Mouse (Mus musculus): ENCODE measurements at regions not wholly inside any gene's neighbourhood (a gene's known extent, or its start where the extent isn't known, plus 50 kb on each side); places are given as distances from the start of the nearest gene placed in this dataset.

- Histone ChIP-seq H3K27me3 (ENCODE audit: control insufficient read depth, insufficient read depth, low read length) (no peaks in the 10 kb centered on the region), H3K9me3 (replicated peaks; ENCODE audit: control insufficient read depth, low read length) (no peaks in the 10 kb centered on the region), H3K4me1 (ENCODE audit: control insufficient read depth, insufficient read depth, low read length) (no peaks in the 10 kb centered on the region), H3K27ac (replicated peaks; ENCODE audit: low read depth, low read length) (no peak overlapping the region), H3K9ac (replicated peaks; ENCODE audit: low read length) (no peak overlapping the region), H3K4me3 (ENCODE audit: low read depth, low read length) (no peak overlapping the region), H3K36me3 (replicated peaks; ENCODE audit: control insufficient read depth, insufficient read depth, low read depth, low read length) (no peaks in the 10 kb centered on the region), H3K4me2 (ENCODE audit: low read depth, low read length) (no peak overlapping the region)
- DNase-seq (ENCODE audit: low spot score) (no peak), ATAC-seq (replicated peaks; ENCODE audit: insufficient number of reproducible peaks, low FRiP score, low TSS enrichment, low read depth) (no peak)
- WGBS = 90% methylated on average over 3 of the region's 3 CpGs
These were observed 298.6 kb upstream of the Nrp1 start for GRCm38 (mm10) chr8:128059817-128060216.

GRCm38 (mm10) chr8:128064211-128064610 lies 294.2 kb upstream of the Nrp1 start:
- no peaks in the 10 kb centered on the region for H3K36me3 ChIP-seq (replicated peaks; ENCODE audit: control insufficient read depth, insufficient read depth, low read depth, low read length)
- H3K4me2 ChIP-seq (ENCODE audit: low read depth, low read length) = no peak overlapping the region
- H3K27me3 ChIP-seq (ENCODE audit: control insufficient read depth, insufficient read depth, low read length) = no peaks in the 10 kb centered on the region
- H3K9me3 ChIP-seq (replicated peaks; ENCODE audit: control insufficient read depth, low read length) = no peaks in the 10 kb centered on the region
- ATAC-seq (replicated peaks; ENCODE audit: insufficient number of reproducible peaks, low FRiP score, low TSS enrichment, low read depth) (no peak), DNase-seq (ENCODE audit: low spot score) (no peak)
- WGBS = 96% methylated on average over 1 of the region's 1 CpGs
- H3K9ac ChIP-seq (replicated peaks; ENCODE audit: low read length) = no peak overlapping the region
- H3K4me3 ChIP-seq (ENCODE audit: low read depth, low read length) = no peak overlapping the region
- H3K27ac ChIP-seq (replicated peaks; ENCODE audit: low read depth, low read length) = no peak overlapping the region
- H3K4me1 ChIP-seq (ENCODE audit: control insufficient read depth, insufficient read depth, low read length) = no peaks in the 10 kb centered on the region

GRCm38 (mm10) chr8:128065127-128065526 lies 293.3 kb upstream of the Nrp1 start:
- Histone ChIP-seq H3K4me3 (ENCODE audit: low read depth, low read length) (no peak overlapping the region), H3K4me1 (ENCODE audit: control insufficient read depth, insufficient read depth, low read length) (no peaks in the 10 kb centered on the region), H3K27ac (replicated peaks; ENCODE audit: low read depth, low read length) (no peak overlapping the region), H3K36me3 (replicated peaks; ENCODE audit: control insufficient read depth, insufficient read depth, low read depth, low read length) (no peaks in the 10 kb centered on the region), H3K9me3 (replicated peaks; ENCODE audit: control insufficient read depth, low read length) (no peaks in the 10 kb centered on the region), H3K4me2 (ENCODE audit: low read depth, low read length) (no peak overlapping the region), H3K27me3 (ENCODE audit: control insufficient read depth, insufficient read depth, low read length) (no peaks in the 10 kb centered on the region), H3K9ac (replicated peaks; ENCODE audit: low read length) (no peak overlapping the region)
- 84% methylated on average over 2 of the region's 2 CpGs for WGBS
- no peak for ATAC-seq (replicated peaks; ENCODE audit: insufficient number of reproducible peaks, low FRiP score, low TSS enrichment, low read depth)
- no peak for DNase-seq (ENCODE audit: low spot score)

- no peak overlapping the region for H3K27ac ChIP-seq (replicated peaks; ENCODE audit: low read depth, low read length)
- H3K36me3 ChIP-seq (replicated peaks; ENCODE audit: control insufficient read depth, insufficient read depth, low read depth, low read length) = no peaks in the 10 kb centered on the region
- no peak overlapping the region for H3K9ac ChIP-seq (replicated peaks; ENCODE audit: low read length)
- H3K27me3 ChIP-seq (ENCODE audit: control insufficient read depth, insufficient read depth, low read length) = no peaks in the 10 kb centered on the region
- H3K9me3 ChIP-seq (replicated peaks; ENCODE audit: control insufficient read depth, low read length) = no peaks in the 10 kb centered on the region
- no peaks in the 10 kb centered on the region for H3K4me1 ChIP-seq (ENCODE audit: control insufficient read depth, insufficient read depth, low read length)
- no peak for DNase-seq (ENCODE audit: low spot score)
- H3K4me3 ChIP-seq (ENCODE audit: low read depth, low read length) = no peak overlapping the region
- no peak overlapping the region for H3K4me2 ChIP-seq (ENCODE audit: low read depth, low read length)
- WGBS = 83% methylated on average over 7 of the region's 7 CpGs
- no peak for ATAC-seq (replicated peaks; ENCODE audit: insufficient number of reproducible peaks, low FRiP score, low TSS enrichment, low read depth)
These were observed 292.3 kb upstream of the Nrp1 start for GRCm38 (mm10) chr8:128065964-128066680.

- H3K4me1 ChIP-seq (ENCODE audit: control insufficient read depth, insufficient read depth, low read length) = no peaks in the 10 kb centered on the region
- WGBS = 83% methylated on average over 2 of the region's 2 CpGs
- no peaks in the 10 kb centered on the region for H3K9me3 ChIP-seq (replicated peaks; ENCODE audit: control insufficient read depth, low read length)
- H3K27me3 ChIP-seq (ENCODE audit: control insufficient read depth, insufficient read depth, low read length) = no peaks in the 10 kb centered on the region
- no peaks in the 10 kb centered on the region for H3K36me3 ChIP-seq (replicated peaks; ENCODE audit: control insufficient read depth, insufficient read depth, low read depth, low read length)
- no peak overlapping the region for H3K4me3 ChIP-seq (ENCODE audit: low read depth, low read length)
- DNase-seq (ENCODE audit: low spot score) (no peak), ATAC-seq (replicated peaks; ENCODE audit: insufficient number of reproducible peaks, low FRiP score, low TSS enrichment, low read depth) (no peak)
- H3K9ac ChIP-seq (replicated peaks; ENCODE audit: low read length) = no peak overlapping the region
- H3K4me2 ChIP-seq (ENCODE audit: low read depth, low read length) = no peak overlapping the region
- no peak overlapping the region for H3K27ac ChIP-seq (replicated peaks; ENCODE audit: low read depth, low read length)
These were observed 288.7 kb upstream of the Nrp1 start for GRCm38 (mm10) chr8:128069749-128070148.

- Histone ChIP-seq H3K4me1 (ENCODE audit: control insufficient read depth, insufficient read depth, low read length) (no peaks in the 10 kb centered on the region), H3K27ac (replicated peaks; ENCODE audit: low read depth, low read length) (no peak overlapping the region), H3K9me3 (replicated peaks; ENCODE audit: control insufficient read depth, low read length) (no peaks in the 10 kb centered on the region), H3K4me3 (ENCODE audit: low read depth, low read length) (no peak overlapping the region), H3K9ac (replicated peaks; ENCODE audit: low read length) (no peak overlapping the region), H3K36me3 (replicated peaks; ENCODE audit: control insufficient read depth, insufficient read depth, low read depth, low read length) (no peaks in the 10 kb centered on the region), H3K4me2 (ENCODE audit: low read depth, low read length) (no peak overlapping the region), H3K27me3 (ENCODE audit: control insufficient read depth, insufficient read depth, low read length) (no peaks in the 10 kb centered on the region)
- no peak for ATAC-seq (replicated peaks; ENCODE audit: insufficient number of reproducible peaks, low FRiP score, low TSS enrichment, low read depth)
- 86% methylated on average over 1 of the region's 1 CpGs for WGBS
- DNase-seq (ENCODE audit: low spot score) = no peak
These were observed 282.8 kb upstream of the Nrp1 start for GRCm38 (mm10) chr8:128075566-128075965.

GRCm38 (mm10) chr8:128076226-128076625 lies 282.2 kb upstream of the Nrp1 start:
- H3K36me3 ChIP-seq (replicated peaks; ENCODE audit: control insufficient read depth, insufficient read depth, low read depth, low read length) = no peaks in the 10 kb centered on the region
- H3K27ac ChIP-seq (replicated peaks; ENCODE audit: low read depth, low read length) = no peak overlapping the region
- 96% methylated on average over 4 of the region's 4 CpGs for WGBS
- ATAC-seq (replicated peaks; ENCODE audit: insufficient number of reproducible peaks, low FRiP score, low TSS enrichment, low read depth) (no peak), DNase-seq (ENCODE audit: low spot score) (no peak)
- no peak overlapping the region for H3K9ac ChIP-seq (replicated peaks; ENCODE audit: low read length)
- H3K4me2 ChIP-seq (ENCODE audit: low read depth, low read length) = no peak overlapping the region
- no peaks in the 10 kb centered on the region for H3K27me3 ChIP-seq (ENCODE audit: control insufficient read depth, insufficient read depth, low read length)
- H3K4me3 ChIP-seq (ENCODE audit: low read depth, low read length) = no peak overlapping the region
- H3K4me1 ChIP-seq (ENCODE audit: control insufficient read depth, insufficient read depth, low read length) = no peaks in the 10 kb centered on the region
- H3K9me3 ChIP-seq (replicated peaks; ENCODE audit: control insufficient read depth, low read length) = no peaks in the 10 kb centered on the region

- no peaks in the 10 kb centered on the region for H3K9me3 ChIP-seq (replicated peaks; ENCODE audit: control insufficient read depth, low read length)
- H3K36me3 ChIP-seq (replicated peaks; ENCODE audit: control insufficient read depth, insufficient read depth, low read depth, low read length) = no peaks in the 10 kb centered on the region
- 89% methylated on average over 1 of the region's 1 CpGs for WGBS
- H3K9ac ChIP-seq (replicated peaks; ENCODE audit: low read length) = no peak overlapping the region
- no peak overlapping the region for H3K4me2 ChIP-seq (ENCODE audit: low read depth, low read length)
- no peak for DNase-seq (ENCODE audit: low spot score)
- H3K4me1 ChIP-seq (ENCODE audit: control insufficient read depth, insufficient read depth, low read length) = no peaks in the 10 kb centered on the region
- ATAC-seq (replicated peaks; ENCODE audit: insufficient number of reproducible peaks, low FRiP score, low TSS enrichment, low read depth) = no peak
- H3K27me3 ChIP-seq (ENCODE audit: control insufficient read depth, insufficient read depth, low read length) = no peaks in the 10 kb centered on the region
- no peak overlapping the region for H3K27ac ChIP-seq (replicated peaks; ENCODE audit: low read depth, low read length)
- H3K4me3 ChIP-seq (ENCODE audit: low read depth, low read length) = no peak overlapping the region
These were observed 279.7 kb upstream of the Nrp1 start for GRCm38 (mm10) chr8:128078740-128079139.
